Mouse (Mus musculus) lung, adult 2 months (tissue): ENCODE results near the gene Ctnna3.
"Not testable (repeated sequence)": the region's sequence is repeated elsewhere in the genome, so short reads cannot be mapped to it uniquely, and the experiment has no call there.

ENCODE experiments used
- CTCF ChIP-seq: fragments of 200-500 bp; IDR thresholded peaks from 2 replicates; pipeline ENCODE4 v1.5.1; 2011; ENCODE audit warnings: mild to moderate bottlenecking, low read length, control low read depth; ENCODE audit not compliant: insufficient read depth
- POLR2A ChIP-seq: fragments of 200-500 bp; IDR thresholded peaks from 2 replicates; pipeline ENCODE4 v1.6.1; 2011; ENCODE audit warnings: low read depth, mild to moderate bottlenecking, control low read depth, low read length, borderline replicate concordance; ENCODE audit errors: extremely low read depth

GRCm38 (mm10) chr10:64225826-64226225 is 795.9 kb downstream of the Ctnna3 start:
- not testable (repeated sequence) for TF ChIP-seq CTCF, POLR2A
